Mouse (Mus musculus) megakaryocyte, adult 5-6 weeks (primary cell): Measurements from ENCODE around the gene 1700021F05Rik. TPM values are rescaled to one million over a fixed set of nuclear protein-coding genes. Genes with fewer than 3 reads are reported as not detected.
A peak's percentile ranks its signal among the peaks of the same experiment; 100 is the strongest.

Experiments
- ATAC-seq: 2 replicates; pipeline ENCODE4 v1.8.0; 2016; ENCODE audit warnings: mild to moderate bottlenecking, inconsistent platforms; ENCODE audit not compliant: poor library complexity, severe bottlenecking
- total RNA-seq, 2 experiments: library from RNA; stranded (forward) in 1 of 2; stranded (reverse) in 1 of 2; fragments of 153-499, 151-499 nt in 1 of 2; fragments of 221-1000, 200-1000 nt in 1 of 2; gene quantifications; 2 replicates each; pipeline versions ENCODE4 v1.2.3 to v1.2.4; 2015 to 2017

Gene 1700021F05Rik
- total RNA-seq, 2 experiments from 2014 or later, result 24.9 to 57.8 TPM

DNA sequence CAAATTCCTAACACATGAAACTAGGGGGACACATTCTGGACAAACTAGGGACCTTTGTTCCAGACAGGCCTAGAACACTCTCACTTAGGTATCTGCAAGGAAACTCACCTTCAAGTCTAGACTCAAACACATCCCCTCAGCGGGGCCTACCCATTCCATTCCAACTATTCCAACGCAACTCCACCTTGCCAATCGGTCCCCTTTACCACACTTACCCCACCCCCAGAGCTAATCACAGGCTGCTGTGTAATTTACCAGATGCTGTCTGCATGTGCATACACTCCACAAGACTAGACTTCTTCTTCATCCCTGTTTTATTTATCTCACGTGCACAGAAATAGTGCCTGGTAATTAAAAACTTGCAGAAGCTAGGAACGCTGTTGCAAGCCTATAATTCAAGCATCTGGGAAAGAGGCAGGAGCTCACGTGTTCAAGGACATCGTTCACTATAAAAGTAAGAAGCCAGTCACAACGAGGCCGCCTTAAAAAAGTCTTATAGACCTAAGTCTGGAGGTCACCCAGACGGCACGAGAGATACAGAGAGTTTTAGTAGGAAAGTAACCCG lies 966 bp downstream of the 1700021F05Rik start:
- ATAC-seq, result no peak

DNA sequence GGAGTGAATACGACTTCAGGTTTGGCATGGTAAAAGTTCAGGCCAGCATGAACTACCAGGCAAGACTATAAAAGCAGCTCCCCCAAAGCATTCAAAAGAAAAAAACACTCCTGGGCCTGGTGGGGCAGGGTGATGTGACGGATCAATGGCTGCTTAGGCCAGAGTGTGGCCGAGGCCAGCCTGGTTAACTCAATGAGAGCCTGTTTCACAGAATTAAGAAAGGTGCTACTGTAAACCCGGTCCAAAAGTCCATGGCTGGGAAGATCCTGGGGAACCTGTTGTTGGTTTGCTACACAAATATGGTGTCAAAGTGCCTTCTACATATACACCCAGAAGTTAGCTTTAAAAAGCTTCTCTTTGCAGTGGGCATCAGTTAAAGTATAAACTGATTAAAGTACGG lies 2.0 kb downstream of the 1700021F05Rik start:
- ATAC-seq, result no peak

DNA sequence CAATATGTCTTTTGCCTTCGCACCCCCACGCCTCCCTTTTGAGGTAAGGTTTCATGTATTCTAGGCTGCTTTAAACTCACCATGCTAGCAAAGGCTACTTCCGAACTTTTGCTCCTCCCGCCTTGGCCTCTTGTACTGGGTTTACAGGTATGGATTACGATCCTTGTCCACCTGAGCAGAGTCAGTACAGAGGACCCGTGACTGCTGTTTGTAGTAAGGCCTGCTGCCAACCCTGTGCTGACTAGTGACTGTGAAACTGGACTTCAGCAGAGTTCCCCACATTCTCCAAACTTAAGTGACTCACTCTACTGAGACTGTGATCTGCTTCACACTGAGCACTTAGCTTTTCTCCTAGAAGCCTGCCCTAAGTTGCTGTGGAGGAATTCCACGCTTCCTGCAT lies 3.1 kb downstream of the 1700021F05Rik start:
- ATAC-seq, result no peak

DNA sequence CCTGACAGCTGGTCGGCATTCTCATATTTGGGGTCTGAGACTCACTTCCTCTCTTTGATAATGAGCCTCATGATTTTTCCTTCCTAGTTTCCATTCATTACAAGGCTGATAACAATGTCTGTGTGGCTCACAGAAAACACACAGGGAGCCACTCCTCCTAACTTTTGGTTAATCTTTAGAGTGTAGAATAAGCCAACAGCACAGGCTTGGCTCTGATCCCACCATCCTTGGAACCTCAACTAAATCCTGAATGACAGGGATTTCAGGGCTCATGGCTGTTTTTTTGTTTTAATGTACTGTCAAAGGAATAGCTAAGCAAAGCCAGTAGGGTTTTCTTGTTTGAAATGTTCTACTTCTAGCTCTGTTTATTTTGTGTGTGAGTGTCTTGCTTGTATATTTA lies 6.4 kb downstream of the 1700021F05Rik start:
- ATAC-seq, result no peak

DNA sequence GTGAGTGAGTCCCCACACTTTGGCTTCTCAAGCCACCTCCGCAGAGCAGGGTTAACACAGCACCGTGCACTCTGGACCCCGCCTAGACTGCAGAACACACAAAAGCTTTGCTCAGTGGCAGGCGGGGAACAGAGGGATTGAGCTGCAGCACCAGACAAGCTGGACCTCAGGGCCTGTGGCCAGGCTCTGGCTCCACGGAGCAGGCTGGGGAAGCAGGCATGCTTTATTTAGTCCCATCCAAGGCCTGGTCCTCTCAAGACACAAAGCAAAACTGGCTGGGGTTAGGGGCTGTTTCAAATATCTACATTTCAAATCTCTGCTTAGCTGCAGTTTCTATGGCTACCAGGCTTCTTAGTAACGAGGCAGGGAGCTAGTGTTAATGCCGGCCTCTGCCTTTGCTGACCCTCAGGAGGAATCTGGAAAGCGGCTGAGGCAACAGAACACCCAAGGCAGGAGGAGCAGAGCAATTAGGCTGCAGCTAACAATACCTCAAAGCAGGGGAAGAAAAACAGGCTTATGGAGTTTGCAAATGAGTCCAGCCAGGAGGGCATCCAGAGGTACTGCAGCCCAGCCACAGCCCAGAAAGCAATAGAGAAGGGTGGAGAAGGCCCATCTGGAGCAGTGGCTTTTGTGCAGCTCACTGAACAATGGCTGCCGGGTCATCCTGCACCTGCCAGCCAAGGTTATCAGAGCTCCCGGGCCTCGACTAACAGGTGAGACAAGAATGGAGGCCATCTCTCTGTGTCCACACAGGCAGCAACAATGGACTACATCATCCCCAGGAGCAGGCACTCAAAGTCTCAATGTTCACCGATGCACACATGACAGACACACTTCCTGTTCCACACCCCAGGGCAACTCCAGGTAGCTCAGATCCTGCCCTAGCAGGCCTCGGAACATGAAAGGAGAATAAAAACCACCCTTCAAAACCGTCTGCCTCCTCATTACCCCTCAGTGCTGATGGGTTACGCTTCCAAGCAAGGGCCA lies 13.2 kb downstream of the 1700021F05Rik start:
- no peak for ATAC-seq

DNA sequence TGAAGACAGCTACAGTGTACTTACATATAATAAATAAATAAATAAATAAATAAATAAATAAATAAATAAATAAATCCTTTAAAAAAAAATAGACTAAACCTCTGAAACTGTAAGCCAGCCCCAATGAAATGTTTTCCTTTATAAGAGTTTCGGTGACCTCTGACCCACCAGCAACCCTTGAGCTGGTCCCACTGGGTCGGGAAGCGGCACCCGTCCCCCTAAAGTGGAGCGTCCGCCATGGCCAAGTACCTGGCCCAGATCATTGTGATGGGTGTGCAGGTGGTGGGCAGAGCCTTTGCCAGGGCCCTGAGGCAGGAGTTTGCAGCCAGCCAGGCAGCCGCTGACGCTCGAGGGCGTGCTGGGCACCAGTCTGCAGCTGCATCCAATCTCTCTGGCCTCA lies 16.9 kb downstream of the 1700021F05Rik start, which contains the start of gene Gm9803:
Gene Gm9803, plus strand, starts transcription at position 154 of the 400 bp plus-strand sequence.
- ATAC-seq, result 0 out of 2 replicates have a peak, but pooled peaks have one; percentile 43

DNA sequence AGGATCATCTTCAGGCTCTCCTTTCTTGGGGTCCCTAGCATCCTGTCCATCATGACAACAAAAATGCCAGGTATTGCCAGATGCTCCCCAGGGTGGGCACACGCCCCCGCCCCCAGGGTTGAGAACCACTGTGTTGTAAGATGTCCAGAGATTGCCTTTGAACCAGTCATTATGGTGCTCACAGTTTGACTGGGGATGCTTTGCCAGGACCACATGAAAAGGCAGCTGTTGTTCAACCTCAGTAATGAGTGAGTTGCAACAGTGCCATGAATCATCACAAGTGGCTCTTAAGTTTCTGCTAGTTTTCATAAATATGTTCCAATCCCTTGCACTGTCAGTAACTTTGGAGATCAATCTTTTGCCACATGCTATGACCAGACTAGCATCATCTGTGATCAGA lies 20.8 kb downstream of the 1700021F05Rik start:
- ATAC-seq, result no peak

DNA sequence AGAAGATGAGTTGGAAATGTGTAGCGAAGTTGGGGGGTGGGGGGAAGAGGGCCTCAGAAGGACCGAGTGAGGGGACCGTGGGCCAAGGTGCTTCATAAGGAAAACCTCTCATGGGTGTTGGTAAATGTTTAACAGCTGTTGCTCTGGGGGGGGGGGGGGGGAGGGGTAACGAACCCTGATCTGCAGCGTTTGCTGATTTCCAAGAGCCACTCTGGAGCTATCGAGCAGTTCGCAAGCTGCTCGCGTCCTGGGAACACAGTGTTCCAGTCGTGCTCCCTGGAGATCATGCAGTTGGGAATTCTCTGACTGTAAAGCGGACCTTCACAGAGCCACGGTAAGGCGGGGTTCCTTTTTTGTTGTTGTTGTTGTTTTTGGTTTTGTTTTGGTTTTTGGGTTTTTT lies 22.4 kb downstream of the 1700021F05Rik start:
- ATAC-seq, result no peak

DNA sequence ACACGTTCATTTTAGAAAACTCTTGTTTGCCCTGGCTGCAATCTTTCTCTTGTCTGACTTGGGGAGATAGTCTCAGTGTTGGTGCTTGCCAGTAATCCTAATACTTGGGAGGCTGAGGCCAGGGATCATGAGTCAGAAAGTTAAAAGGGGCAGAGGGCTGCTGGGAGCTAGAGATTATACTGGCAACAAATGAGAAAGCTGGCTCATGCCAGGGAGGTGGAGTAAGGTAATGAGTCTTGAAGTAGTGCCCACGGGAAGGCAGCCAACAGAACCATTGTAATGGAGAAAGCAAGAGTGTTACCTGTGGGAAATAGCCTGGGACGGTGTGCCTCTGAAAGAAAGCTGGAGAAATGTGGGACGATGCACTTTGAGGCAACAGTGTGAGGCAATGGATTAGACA lies 23.0 kb downstream of the 1700021F05Rik start:
- ATAC-seq, result no peak

DNA sequence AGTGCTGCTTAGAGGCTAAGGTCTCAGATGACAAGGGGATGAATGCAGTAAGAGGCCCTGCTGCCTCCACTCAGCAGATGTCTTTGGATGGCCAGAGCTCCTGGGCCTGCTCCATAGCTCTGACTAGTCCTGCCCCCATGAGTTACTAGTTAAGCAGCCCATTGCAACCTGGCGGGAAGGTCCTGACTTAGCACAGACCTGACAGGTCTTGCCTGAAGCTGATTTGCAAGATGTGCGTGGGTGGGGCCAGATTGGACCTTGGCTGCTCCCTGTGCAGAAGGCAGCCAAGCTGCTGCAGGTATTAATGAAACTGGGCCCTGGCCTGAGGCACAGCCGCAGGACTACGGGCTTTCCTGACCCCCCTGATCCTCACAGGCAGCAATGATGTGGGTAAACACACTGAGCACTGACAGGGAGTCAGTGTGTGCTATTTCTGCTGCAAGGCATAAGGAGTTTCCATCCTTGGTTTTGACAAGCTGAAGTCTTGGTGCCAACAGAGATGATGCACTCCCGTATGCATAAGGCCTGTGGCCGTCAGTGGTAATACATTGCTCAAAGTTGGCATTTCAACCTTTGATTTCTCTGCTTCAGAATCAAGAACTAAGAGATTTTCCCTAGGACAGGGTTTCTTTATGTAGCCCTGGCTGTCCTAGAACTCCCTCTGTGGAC lies 23.7 kb downstream of the 1700021F05Rik start:
- ATAC-seq, result no peak

DNA sequence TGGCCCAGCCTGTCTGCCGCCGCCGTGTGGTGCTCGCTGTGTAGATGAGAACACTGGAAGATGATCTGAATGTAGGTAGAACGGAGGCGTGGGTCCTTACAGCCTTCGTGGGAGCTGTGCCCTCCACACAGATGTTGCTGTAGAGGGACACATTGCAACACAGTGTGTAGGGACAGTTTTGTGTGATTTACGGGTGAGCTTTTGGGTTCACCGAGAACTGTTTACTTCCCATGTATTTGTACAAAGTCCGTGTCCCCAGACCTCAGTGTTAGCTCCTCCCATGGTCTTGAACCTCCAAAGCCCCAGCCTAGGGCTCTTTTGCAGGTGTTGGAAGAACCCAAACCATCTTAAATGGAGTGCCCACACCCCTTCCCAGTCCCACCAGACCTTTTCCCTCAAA lies 27.8 kb downstream of the 1700021F05Rik start:
- ATAC-seq, result no peak

DNA sequence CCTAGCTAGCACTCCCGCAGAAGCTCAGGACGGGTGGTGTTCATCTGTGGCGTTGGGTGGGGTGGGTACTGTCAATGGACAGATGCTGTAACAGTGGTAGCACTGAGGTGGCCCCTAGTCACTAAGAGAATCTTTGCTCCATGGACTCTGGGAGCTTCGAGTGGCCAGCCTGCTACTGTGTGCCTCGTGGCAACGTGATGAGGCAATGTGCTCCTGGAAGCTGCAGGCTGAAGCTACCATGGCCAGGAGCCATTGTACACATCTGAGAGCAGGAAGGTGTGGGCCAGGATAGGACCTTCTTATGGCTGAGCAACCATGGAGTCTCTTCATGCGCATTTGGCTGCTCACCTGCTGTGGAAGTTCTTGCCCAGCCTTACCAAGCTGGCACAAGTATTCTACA lies 31.6 kb downstream of the 1700021F05Rik start:
- ATAC-seq, result no peak

DNA sequence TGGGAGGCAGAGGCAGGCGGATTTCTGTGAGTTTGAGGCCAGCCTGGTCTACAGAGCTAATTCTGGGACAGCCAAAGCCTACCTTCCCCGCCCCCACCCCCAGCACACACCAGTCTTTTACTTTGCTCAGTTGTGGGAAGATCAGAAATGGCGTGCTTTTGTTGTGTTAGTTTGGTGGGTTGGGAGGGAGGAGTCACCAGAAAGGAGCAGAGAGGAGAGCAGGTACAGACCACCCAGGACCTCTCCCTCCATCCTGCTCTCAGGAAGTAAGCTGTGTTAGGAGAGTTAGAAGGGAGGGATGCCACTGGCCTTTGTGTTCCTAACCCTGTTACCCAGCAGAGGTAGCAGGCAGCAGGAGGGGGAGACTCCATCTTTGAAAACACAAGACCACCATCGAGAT lies 33.7 kb downstream of the 1700021F05Rik start:
- no peak for ATAC-seq

DNA sequence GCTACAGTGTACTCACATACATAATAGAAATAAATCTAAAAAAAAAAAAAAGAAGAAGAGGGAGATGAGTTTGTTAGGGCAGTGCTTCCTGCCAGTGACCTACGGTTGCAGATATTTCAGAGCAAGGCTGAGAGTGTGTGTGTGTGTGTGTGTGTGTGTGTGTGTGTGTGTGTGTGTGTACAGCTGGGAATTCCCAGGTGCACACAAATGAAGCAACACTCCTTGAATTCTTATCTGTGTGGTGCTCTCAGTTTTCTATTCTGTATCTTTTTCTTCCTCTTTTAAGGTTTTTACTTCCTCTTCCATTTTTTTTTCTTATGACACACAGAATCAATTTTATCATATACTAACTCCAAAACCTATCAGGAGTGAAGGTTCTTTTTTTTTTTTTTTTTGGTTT lies 36.5 kb downstream of the 1700021F05Rik start:
- 0 out of 2 replicates have a peak, but pooled peaks have one; percentile 24 for ATAC-seq

DNA sequence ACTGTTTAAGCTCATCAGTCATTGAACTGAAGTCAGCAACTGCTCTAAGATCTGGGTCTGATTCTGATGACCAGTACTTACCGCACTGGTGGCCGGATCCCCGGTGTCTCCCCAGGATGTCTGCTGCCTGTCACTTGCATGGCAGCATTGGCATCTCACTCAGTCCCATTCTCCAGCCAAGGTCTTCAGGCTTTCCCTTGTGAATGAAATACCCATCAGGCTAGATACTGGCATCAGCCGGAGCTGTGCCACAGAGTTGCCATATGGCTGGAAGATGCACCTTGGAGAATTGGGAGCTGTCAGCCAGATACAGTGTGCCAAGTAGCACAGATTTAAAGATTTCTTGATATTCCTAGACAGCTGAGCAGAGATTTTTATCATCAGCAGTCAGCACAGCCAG lies 38.2 kb downstream of the 1700021F05Rik start:
- ATAC-seq, result no peak

DNA sequence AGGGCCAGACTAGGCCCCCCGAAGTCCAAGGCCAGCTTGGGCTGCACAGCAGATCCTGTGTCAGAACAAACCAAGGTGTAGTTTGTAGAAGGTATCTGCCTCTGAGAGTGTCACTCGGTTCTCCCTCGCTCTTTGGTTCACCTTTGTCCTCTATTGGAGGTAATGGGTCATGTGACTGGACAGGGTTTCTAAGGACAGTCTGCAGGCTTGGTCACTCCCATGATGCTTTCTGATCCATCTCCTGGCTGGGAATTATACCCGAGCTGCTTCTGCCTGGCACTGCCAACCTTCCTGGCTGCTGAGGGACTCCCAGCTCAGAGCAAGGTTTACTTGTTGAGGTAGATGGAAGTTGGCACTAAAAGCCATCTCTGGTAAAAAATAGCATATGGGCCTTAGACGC lies 49.9 kb downstream of the 1700021F05Rik start:
- no peak for ATAC-seq

DNA sequence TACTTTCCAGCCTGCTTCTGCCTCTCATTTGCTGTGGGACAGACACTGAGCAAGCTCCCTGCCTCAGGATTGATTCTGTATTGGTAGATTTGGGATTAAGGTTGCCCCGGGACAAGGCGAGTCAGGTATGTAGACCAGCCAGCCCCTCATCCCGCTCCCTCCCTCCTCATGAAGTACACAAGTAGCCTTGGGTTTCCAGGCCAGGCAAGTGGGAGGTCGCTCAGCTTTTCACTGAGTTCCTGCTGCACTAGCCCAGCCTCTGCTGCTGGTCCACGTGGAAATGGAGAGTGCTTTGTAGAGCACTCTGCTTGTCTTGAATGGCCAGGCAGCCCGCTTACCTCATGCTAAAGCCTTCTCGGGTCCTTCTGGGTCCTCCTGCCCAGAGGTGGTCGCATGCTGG lies 50.8 kb downstream of the 1700021F05Rik start:
- no peak for ATAC-seq

DNA sequence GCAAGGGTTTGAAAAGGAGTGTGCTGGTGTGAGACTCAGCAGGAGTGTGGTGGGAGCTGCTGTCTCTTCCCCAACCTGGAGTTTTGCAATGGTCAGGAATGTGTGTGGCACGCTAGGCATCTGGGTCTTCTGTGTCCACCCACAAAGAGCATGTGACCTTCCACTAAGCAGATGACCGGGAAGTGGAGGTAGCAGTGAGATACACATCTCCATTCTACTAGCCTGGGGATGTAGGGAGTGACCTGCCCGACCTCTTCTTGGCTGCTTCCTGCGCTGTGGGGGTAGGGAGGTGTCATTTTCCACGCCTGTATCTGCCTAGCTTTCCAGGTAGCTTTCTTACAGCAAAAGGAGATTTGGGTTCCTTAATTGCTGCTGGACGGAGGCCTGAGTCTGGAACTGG lies 51.2 kb downstream of the 1700021F05Rik start:
- no peak for ATAC-seq

DNA sequence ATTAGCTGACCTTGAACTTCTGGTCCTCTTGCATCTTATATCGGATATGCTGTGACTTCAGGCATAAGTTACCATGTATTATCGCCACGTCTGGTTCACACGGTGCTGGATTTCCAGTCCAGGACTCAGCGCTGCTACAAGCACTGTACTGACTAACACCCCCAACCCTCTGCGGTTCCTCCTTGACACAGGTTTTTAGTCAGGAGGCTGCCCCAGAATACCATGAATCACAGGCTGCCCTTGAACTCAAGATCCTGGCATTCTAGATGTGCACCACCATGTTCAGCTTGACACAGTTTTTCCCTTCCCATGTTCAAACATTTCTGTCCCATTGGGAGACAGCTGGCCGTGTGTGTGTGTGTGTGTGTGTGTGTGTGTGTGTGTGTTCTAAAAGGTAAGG lies 51.7 kb downstream of the 1700021F05Rik start:
- no peak for ATAC-seq

DNA sequence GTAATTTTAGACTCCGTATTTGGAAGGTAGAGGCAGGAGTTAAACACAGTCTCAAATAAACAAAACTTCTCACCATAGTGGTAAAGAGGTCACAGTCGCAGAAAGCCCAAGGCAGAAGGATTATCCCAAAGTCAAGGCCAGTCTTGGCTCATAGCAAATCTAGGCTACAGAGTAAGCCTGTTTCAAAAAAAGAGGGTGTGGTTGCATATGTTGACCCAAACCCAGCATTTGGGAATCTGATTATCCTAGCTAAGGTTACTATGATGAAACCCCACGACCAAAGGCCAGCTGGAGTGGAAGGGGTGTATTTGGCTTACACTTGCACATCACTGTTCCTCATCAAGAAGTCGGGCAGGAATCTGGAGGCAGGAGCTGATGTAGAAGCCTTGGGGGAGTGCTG lies 52.5 kb downstream of the 1700021F05Rik start:
- no peak for ATAC-seq

DNA sequence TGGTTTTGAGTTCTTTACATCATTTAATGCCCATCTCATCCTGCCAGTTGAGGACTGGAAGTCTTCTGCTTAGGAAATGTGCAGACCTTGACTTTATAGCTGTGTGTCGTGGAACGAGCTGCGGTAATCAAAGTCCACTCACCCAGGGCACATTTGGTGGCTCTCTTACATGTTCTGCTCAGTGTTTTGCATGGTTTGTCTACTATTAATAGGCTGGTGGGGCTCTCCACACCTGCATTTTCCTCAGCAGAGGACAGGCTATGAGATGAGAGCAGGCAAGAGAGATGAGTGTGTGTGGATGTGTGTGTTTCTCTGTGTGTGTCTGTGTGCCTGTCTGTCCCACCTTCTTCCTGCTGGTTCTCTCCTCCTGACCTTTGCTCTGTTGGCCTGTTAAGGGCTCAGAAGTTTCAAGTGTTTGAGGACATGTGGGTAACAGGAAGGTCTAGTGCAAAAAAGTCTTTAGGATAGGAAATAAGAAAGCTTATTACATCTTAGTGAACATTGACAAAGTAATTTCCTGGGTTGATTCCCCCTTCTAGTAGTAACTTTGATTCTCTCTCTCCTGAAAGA lies 53.3 kb downstream of the 1700021F05Rik start:
- ATAC-seq, result no peak
